Mouse (Mus musculus) neural tube, embryonic 13.5 days (tissue): ENCODE data around the gene Senp8. TPM values are rescaled to one million over a fixed set of nuclear protein-coding genes. Genes with fewer than 3 reads are reported as not detected.
A peak's percentile ranks its signal among the peaks of the same experiment; 100 is the strongest.

ENCODE experiments used
- ATAC-seq: fragments of 200-750 bp; cut with Nextera tagmentation; 2 replicates; pipeline ENCODE4 v1.8.0; 2017; ENCODE audit warnings: low read depth, mild to moderate bottlenecking, moderate TSS enrichment, moderate library complexity
- H3K27ac ChIP-seq: fragments of 300-500 bp; sonication (generic); replicated peaks from 2 replicates; pipeline ENCODE4 v1.5.1; 2015; ENCODE audit warnings: moderate library complexity, mild to moderate bottlenecking, inconsistent platforms
- H3K27me3 ChIP-seq: fragments of 300-500 bp; sonication (generic); 2 replicates; pipeline ENCODE4 v1.6.1; 2015; ENCODE audit warnings: mild to moderate bottlenecking, inconsistent platforms
- H3K36me3 ChIP-seq: fragments of 300-500 bp; sonication (generic); 2 replicates; pipeline ENCODE4 v1.6.1; 2015; ENCODE audit warnings: mild to moderate bottlenecking, inconsistent platforms
- H3K4me1 ChIP-seq: fragments of 300-500 bp; sonication (generic); replicated peaks from 2 replicates; pipeline ENCODE4 v1.6.1; 2015; ENCODE audit warnings: inconsistent platforms
- H3K4me2 ChIP-seq: fragments of 300-500 bp; sonication (generic); 2 replicates; pipeline ENCODE4 v1.6.1; 2015; ENCODE audit warnings: inconsistent platforms, mild to moderate bottlenecking, moderate library complexity
- H3K4me3 ChIP-seq: fragments of 300-500 bp; sonication (generic); 2 replicates; pipeline ENCODE4 v1.5.1; 2015; ENCODE audit warnings: mild to moderate bottlenecking, inconsistent platforms
- H3K9ac ChIP-seq: fragments of 300-500 bp; sonication (generic); 2 replicates; pipeline ENCODE4 v1.6.1; 2015; ENCODE audit warnings: moderate library complexity, mild to moderate bottlenecking, inconsistent platforms
- H3K9me3 ChIP-seq: fragments of 300-500 bp; sonication (generic); 2 replicates; pipeline ENCODE4 v1.6.1; 2016; ENCODE audit warnings: inconsistent platforms
- WGBS: fragments of 180-500 bp; shearing (Covaris S2); methylation state at CpG from one replicate; pipeline ENCODE4 v1.1.7; 2015; 5-methylcytosine and 5-hydroxymethylcytosine counted together
- polyA plus RNA-seq: library from polyadenylated mRNA; unstranded; fragments of >200 nt; fragmentation: Nextera tagmentation; extraction: Ambion mirVana; gene quantifications from 2 replicates; pipeline ENCODE4 v1.2.1, GENCODE M21; 2015

The Senp8 gene
- polyA plus RNA-seq, 1 experiment from 2014 or later = 13.2 TPM

GRCm38 (mm10) chr9:59706850-59707825 is 43.4 kb downstream of the Senp8 start:
- Histone ChIP-seq H3K9me3 (no peaks in the 10 kb centered on the region), H3K4me3 (no peak overlapping the region), H3K9ac (no peak overlapping the region), H3K27ac (no peak overlapping the region), H3K4me1 (no peaks in the 10 kb centered on the region), H3K4me2 (no peak overlapping the region), H3K27me3 (no peaks in the 10 kb centered on the region), H3K36me3 (no peaks in the 10 kb centered on the region)
- ATAC-seq = no peak
- 63% methylated on average over 10 of the region's 10 CpGs for WGBS

GRCm38 (mm10) chr9:59703099-59703498 is 47.4 kb downstream of the Senp8 start:
- WGBS = 71% methylated on average over 6 of the region's 6 CpGs
- H3K9me3 ChIP-seq = no peaks in the 10 kb centered on the region
- ATAC-seq = no peak

GRCm38 (mm10) chr9:59701094-59701493 is 49.4 kb downstream of the Senp8 start:
- WGBS = 84% methylated on average over 7 of the region's 7 CpGs

More at GRCm38 (mm10) chr9:59703099-59703498, 47.4 kb downstream of the Senp8 start:
- Histone ChIP-seq H3K9ac (no peak overlapping the region), H3K4me1 (no peaks in the 10 kb centered on the region), H3K4me3 (no peak overlapping the region), H3K36me3 (no peaks in the 10 kb centered on the region), H3K4me2 (no peak overlapping the region), H3K27ac (no peak overlapping the region), H3K27me3 (no peaks in the 10 kb centered on the region)

GRCm38 (mm10) chr9:59696381-59696780 is 54.1 kb downstream of the Senp8 start:
- Histone ChIP-seq H3K4me3 (no peak overlapping the region), H3K36me3 (no peaks in the 10 kb centered on the region), H3K9me3 (no peaks in the 10 kb centered on the region), H3K9ac (no peak overlapping the region), H3K27ac (no peak overlapping the region), H3K27me3 (no peaks in the 10 kb centered on the region), H3K4me2 (no peak overlapping the region), H3K4me1 (peaks cover 18% of the 10 kb centered on the region)
- ATAC-seq = no peak
- 91% methylated on average over 3 of the region's 3 CpGs for WGBS

More at GRCm38 (mm10) chr9:59701094-59701493, 49.4 kb downstream of the Senp8 start:
- Histone ChIP-seq H3K27me3 (no peaks in the 10 kb centered on the region), H3K36me3 (no peaks in the 10 kb centered on the region), H3K4me1 (no peaks in the 10 kb centered on the region), H3K27ac (no peak overlapping the region), H3K9me3 (no peaks in the 10 kb centered on the region), H3K4me3 (no peak overlapping the region), H3K4me2 (no peak overlapping the region), H3K9ac (no peak overlapping the region)
- ATAC-seq = no peak

- no peak overlapping the region for H3K9ac ChIP-seq
- no peak overlapping the region for H3K4me3 ChIP-seq
- no peaks in the 10 kb centered on the region for H3K36me3 ChIP-seq
- no peak overlapping the region for H3K27ac ChIP-seq
- H3K27me3 ChIP-seq = no peaks in the 10 kb centered on the region; the same call in 1 of the 2 replicates
- peaks cover 18% of the 10 kb centered on the region for H3K4me1 ChIP-seq
- no peak overlapping the region for H3K4me2 ChIP-seq
- no peak for ATAC-seq
- 45% methylated on average over 3 of the region's 3 CpGs for WGBS
- no peaks in the 10 kb centered on the region for H3K9me3 ChIP-seq
These were observed 55.1 kb downstream of the Senp8 start for GRCm38 (mm10) chr9:59695451-59695813.

- Histone ChIP-seq H3K9ac (no peak overlapping the region), H3K27me3 (no peaks in the 10 kb centered on the region; the same call in 1 of the 2 replicates), H3K27ac (no peak overlapping the region), H3K4me1 (peaks cover 18% of the 10 kb centered on the region), H3K4me3 (no peak overlapping the region), H3K9me3 (no peaks in the 10 kb centered on the region), H3K36me3 (no peaks in the 10 kb centered on the region), H3K4me2 (no peak overlapping the region)
- no peak for ATAC-seq
- WGBS = 63% methylated on average over 16 of the region's 16 CpGs
These were observed 55.7 kb downstream of the Senp8 start for GRCm38 (mm10) chr9:59694571-59695450.

- 0 out of 2 replicates have a peak overlapping the region, but pooled peaks have one; percentile 50 for H3K9ac ChIP-seq
- H3K27ac ChIP-seq = 0 out of 2 replicates have a peak overlapping the region, but pooled peaks have one; percentile 28
- WGBS = 37% methylated on average over 9 of the region's 9 CpGs
These were observed 58.4 kb downstream of the Senp8 start for GRCm38 (mm10) chr9:59692145-59692544.

GRCm38 (mm10) chr9:59691635-59692094 is 58.8 kb downstream of the Senp8 start:
- Histone ChIP-seq H3K4me2 (peak overlapping the region; percentile 53), H3K9me3 (no peaks in the 10 kb centered on the region), H3K27me3 (no peaks in the 10 kb centered on the region; the same call in 1 of the 2 replicates), H3K27ac (peak overlapping the region; percentile 28; the same call in 1 of the 2 replicates), H3K36me3 (no peaks in the 10 kb centered on the region), H3K4me3 (peak overlapping the region; percentile 21), H3K4me1 (peaks cover 18% of the 10 kb centered on the region), H3K9ac (peak overlapping the region; percentile 50)
- 3% methylated on average over 23 of the region's 23 CpGs for WGBS
- peak; percentile 95 for ATAC-seq

More at GRCm38 (mm10) chr9:59692145-59692544, 58.4 kb downstream of the Senp8 start:
- peak overlapping the region; percentile 21 for H3K4me3 ChIP-seq
- peak; percentile 78 for ATAC-seq
- H3K36me3 ChIP-seq = no peaks in the 10 kb centered on the region
- peak overlapping the region; percentile 53 for H3K4me2 ChIP-seq
- H3K9me3 ChIP-seq = no peaks in the 10 kb centered on the region
- no peaks in the 10 kb centered on the region; the same call in 1 of the 2 replicates for H3K27me3 ChIP-seq
- H3K4me1 ChIP-seq = peaks cover 18% of the 10 kb centered on the region

- no peak for ATAC-seq
- Histone ChIP-seq H3K9me3 (no peaks in the 10 kb centered on the region), H3K27ac (no peak overlapping the region), H3K36me3 (no peaks in the 10 kb centered on the region), H3K27me3 (no peaks in the 10 kb centered on the region; the same call in 1 of the 2 replicates), H3K4me2 (no peak overlapping the region), H3K9ac (no peak overlapping the region), H3K4me1 (peaks cover 12% of the 10 kb centered on the region), H3K4me3 (no peak overlapping the region)
- WGBS = 45% methylated on average over 6 of the region's 6 CpGs
These were observed 63.0 kb downstream of the Senp8 start for GRCm38 (mm10) chr9:59687416-59688046.
